In genomic region chrX:9738904-9739303, GRCm38 (mm10) we compare ENCODE assay signal across 18 mouse cellular contexts.
DNase-seq lines count a peak whose midpoint lies in the region; TF ChIP-seq lines count a peak whose summit lies in the region.
"Had no signal": no experiment of that assay in that cellular context is flagged by ENCODE, and none has a peak within 500 bp of the region (broad histone marks: within the 10 kb centered on the region; RNA-seq: fewer than 3 reads in every experiment).

No protein-coding gene starts in this region.

- TF ChIP-seq CTCF in C2C12 (IDR thresholded peaks at IDR 0.05; ENCODE audit: control insufficient read depth, insufficient read depth, insufficient read length): no peak

- H3K79me2 ChIP-seq in C2C12 (ENCODE audit: control insufficient read depth, insufficient read depth): no peaks in the 10 kb centered on the region

- no peaks in the 10 kb centered on the region for H3K79me3 ChIP-seq in C2C12 (ENCODE audit: low read depth)

- no peaks in the 10 kb centered on the region for H3K27me3 ChIP-seq in C2C12 (ENCODE audit: control insufficient read depth, insufficient read depth, insufficient read length)
- H3K27me3 ChIP-seq: CH12.LX had no signal

- no peak overlapping the region for H3K4me3 ChIP-seq in C2C12 (ENCODE audit: insufficient read depth, poor library complexity, severe bottlenecking)

- no peaks in the 10 kb centered on the region for H3K36me3 ChIP-seq in C2C12 (ENCODE audit: control insufficient read depth, insufficient read depth)
- H3K36me3 ChIP-seq: G1E had no signal

- H3ac ChIP-seq in C2C12 (ENCODE audit: control insufficient read depth, insufficient read length, low read depth): no peak overlapping the region

- peak; percentile 60 for DNase-seq in 3T3-L1 (ENCODE audit: low read depth, low spot score)
- DNase-seq in embryo, embryonic 11 days: no peak
- no peak for DNase-seq in adrenal gland, postnatal 36 days
- DNase-seq: adrenal gland, adult 2 months; adrenal gland, adult 8-10 months; adrenal gland, postnatal 10 days; adrenal gland, postnatal 14 days; adrenal gland, postnatal 25 days; B cell, adult 2 months; cerebellum, adult 11 months; cerebellum, adult 11-12 months; cerebellum, adult 18-20 months; cerebellum, adult 2 months; cerebellum, adult 8-10 months; cerebellum, adult 9-10 months had no signal

TF ChIP-seq in C2C12, 6 proteins besides CTCF, POLR2A, EP300 and RAD21:
- TF ChIP-seq MYOD1 (IDR thresholded peaks at IDR 0.05; ENCODE audit: control insufficient read depth, insufficient read length, low read depth): no peak
- TF ChIP-seq USF1 (IDR thresholded peaks at IDR 0.05; ENCODE audit: low read depth): no peak
- TF ChIP-seq MYOG (IDR thresholded peaks at IDR 0.05; ENCODE audit: control insufficient read depth, extremely low read depth, insufficient read length): no peak
- peak; percentile 81 for TF ChIP-seq FOSL1 (IDR thresholded peaks at IDR 0.05; ENCODE audit: insufficient read depth, low read length, poor library complexity, severe bottlenecking)
- TF ChIP-seq CEBPB (IDR thresholded peaks at IDR 0.05; ENCODE audit: low read depth): no peak
